Mouse (Mus musculus): Measurements from ENCODE around the gene Nos1. TPM values are rescaled to one million over a fixed set of nuclear protein-coding genes. Genes with fewer than 3 reads are reported as not detected.

Gene Nos1
- polyA plus RNA-seq, 2 experiments: under 0.01 TPM; not detected in 1

- Histone ChIP-seq H3K4me1 (replicated peaks; ENCODE audit: control insufficient read depth in 2 of 2, insufficient read depth in 2 of 2, low read length in 1 of 2) (peaks cover 0 to 3% of the 10 kb centered on the region in 2 experiments; a peak in 2 of 4 replicates), H3K27me3 (ENCODE audit: control insufficient read depth, insufficient read depth, low read length) (no peaks in the 10 kb centered on the region), H3K4me3 (ENCODE audit: insufficient read depth in 1 of 2, low read depth in 2 of 2, low read length in 2 of 2) (no peak overlapping the region), H3K27ac (no peak overlapping the region), H3K9me3 (ENCODE audit: control insufficient read depth, low read length) (no peaks in the 10 kb centered on the region), H3K36me3 (replicated peaks; ENCODE audit: control insufficient read depth, insufficient read depth, low read depth) (peaks cover 2% of the 10 kb centered on the region; the same call in 1 of the 2 replicates), H3K4me2 (ENCODE audit: low read depth) (no peak overlapping the region), H3K9ac (replicated peaks) (no peak overlapping the region)
- 62% methylated on average over 4 of the region's 4 CpGs for WGBS (ENCODE audit: insufficient replicate concordance)
- TF ChIP-seq EP300 (IDR thresholded peaks at IDR 0.05; ENCODE audit: low read depth) (no peak), CTCF (IDR thresholded peaks at IDR 0.05; ENCODE audit: low read depth) (no peak)
- ATAC-seq (ENCODE audit: insufficient read depth): 0 out of 2 replicates have a peak, but pooled peaks have one; percentile 24
- peak in 1 of 3 experiments; percentile 22 for DNase-seq (ENCODE audit: low read depth in 3 of 3, low spot score in 3 of 3)
These were observed 205.5 kb downstream of the Nos1 start for GRCm38 (mm10) chr5:117986327-117986726.

- 66% methylated on average over 3 of the region's 3 CpGs for WGBS (ENCODE audit: insufficient replicate concordance)
- Histone ChIP-seq H3K4me1 (replicated peaks; ENCODE audit: control insufficient read depth in 2 of 2, insufficient read depth in 2 of 2, low read length in 1 of 2) (no peaks in the 10 kb centered on the region; a peak in 1 of 4 replicates), H3K36me3 (replicated peaks; ENCODE audit: control insufficient read depth, insufficient read depth, low read depth) (no peaks in the 10 kb centered on the region; the same call in 1 of the 2 replicates), H3K27ac (no peak overlapping the region), H3K9me3 (ENCODE audit: control insufficient read depth, low read length) (no peaks in the 10 kb centered on the region), H3K27me3 (ENCODE audit: control insufficient read depth, insufficient read depth, low read length) (no peaks in the 10 kb centered on the region), H3K4me2 (ENCODE audit: low read depth) (no peak overlapping the region), H3K9ac (replicated peaks) (no peak overlapping the region), H3K4me3 (ENCODE audit: insufficient read depth in 1 of 2, low read depth in 2 of 2, low read length in 2 of 2) (no peak overlapping the region)
- TF ChIP-seq CTCF (IDR thresholded peaks at IDR 0.05; ENCODE audit: low read depth): no peak
- TF ChIP-seq EP300 (IDR thresholded peaks at IDR 0.05; ENCODE audit: low read depth): no peak
- no peak for DNase-seq (ENCODE audit: low read depth in 3 of 3, low spot score in 3 of 3)
- no peak for ATAC-seq (ENCODE audit: insufficient read depth)
These were observed 207.1 kb downstream of the Nos1 start for GRCm38 (mm10) chr5:117987891-117988290.

- Histone ChIP-seq H3K4me1 (replicated peaks; ENCODE audit: control insufficient read depth in 2 of 2, insufficient read depth in 2 of 2, low read length in 1 of 2) (no peaks in the 10 kb centered on the region; a peak in 1 of 4 replicates), H3K27ac (no peak overlapping the region), H3K9me3 (ENCODE audit: control insufficient read depth, low read length) (no peaks in the 10 kb centered on the region), H3K36me3 (replicated peaks; ENCODE audit: control insufficient read depth, insufficient read depth, low read depth) (no peaks in the 10 kb centered on the region; the same call in 1 of the 2 replicates), H3K4me2 (ENCODE audit: low read depth) (no peak overlapping the region), H3K4me3 (ENCODE audit: insufficient read depth in 1 of 2, low read depth in 2 of 2, low read length in 2 of 2) (no peak overlapping the region), H3K27me3 (ENCODE audit: control insufficient read depth, insufficient read depth, low read length) (no peaks in the 10 kb centered on the region), H3K9ac (replicated peaks) (no peak overlapping the region)
- ATAC-seq (ENCODE audit: insufficient read depth) (no peak), DNase-seq (ENCODE audit: low read depth in 3 of 3, low spot score in 3 of 3) (no peak)
- 81% methylated on average over 9 of the region's 9 CpGs for WGBS (ENCODE audit: insufficient replicate concordance)
- TF ChIP-seq CTCF (IDR thresholded peaks at IDR 0.05; ENCODE audit: low read depth) (no peak), EP300 (IDR thresholded peaks at IDR 0.05; ENCODE audit: low read depth) (no peak)
These were observed 207.5 kb downstream of the Nos1 start for GRCm38 (mm10) chr5:117988367-117988766.

GRCm38 (mm10) chr5:117989773-117990172, 208.9 kb downstream of the Nos1 start:
- H3K4me2 ChIP-seq (ENCODE audit: low read depth): no peak overlapping the region
- no peaks in the 10 kb centered on the region for H3K36me3 ChIP-seq (replicated peaks; ENCODE audit: control insufficient read depth, insufficient read depth, low read depth)
- H3K27ac ChIP-seq: no peak overlapping the region
- ATAC-seq (ENCODE audit: insufficient read depth) (no peak), DNase-seq (ENCODE audit: low read depth in 3 of 3, low spot score in 3 of 3) (no peak)
- H3K9ac ChIP-seq (replicated peaks): no peak overlapping the region
- TF ChIP-seq EP300 (IDR thresholded peaks at IDR 0.05; ENCODE audit: low read depth) (no peak), CTCF (IDR thresholded peaks at IDR 0.05; ENCODE audit: low read depth) (no peak)
- H3K9me3 ChIP-seq (ENCODE audit: control insufficient read depth, low read length): no peaks in the 10 kb centered on the region
- H3K4me3 ChIP-seq (ENCODE audit: insufficient read depth in 1 of 2, low read depth in 2 of 2, low read length in 2 of 2): no peak overlapping the region
- 64% methylated on average over 6 of the region's 6 CpGs for WGBS (ENCODE audit: insufficient replicate concordance)
- no peaks in the 10 kb centered on the region for H3K27me3 ChIP-seq (ENCODE audit: control insufficient read depth, insufficient read depth, low read length)
- no peaks in the 10 kb centered on the region for H3K4me1 ChIP-seq (replicated peaks; ENCODE audit: control insufficient read depth in 2 of 2, insufficient read depth in 2 of 2, low read length in 1 of 2)

DNA sequence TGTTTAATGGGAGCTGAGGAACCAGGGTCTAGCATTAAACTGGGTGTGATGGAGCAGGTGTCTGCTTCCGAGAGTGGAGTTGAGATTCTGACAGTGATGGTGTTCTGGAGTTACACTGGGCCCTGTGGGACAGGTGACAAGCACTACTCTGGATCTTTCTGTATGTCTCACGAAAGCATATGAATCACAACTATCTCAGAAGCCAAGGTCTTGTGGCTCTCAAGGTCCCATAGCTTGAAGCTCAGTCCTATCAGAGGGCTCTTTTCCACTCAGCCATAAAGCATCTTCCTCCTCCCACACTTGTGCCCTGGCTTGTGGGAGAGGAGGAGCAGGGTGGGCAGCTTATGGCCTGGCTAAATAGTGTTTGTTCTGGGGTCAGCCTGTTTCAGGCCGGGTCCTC, 210.1 kb downstream of the Nos1 start:
- DNase-seq (ENCODE audit: low read depth in 3 of 3, low spot score in 3 of 3): no peak
- Histone ChIP-seq H3K4me1 (replicated peaks; ENCODE audit: control insufficient read depth in 2 of 2, insufficient read depth in 2 of 2, low read length in 1 of 2) (no peaks in the 10 kb centered on the region; a peak in 1 of 4 replicates), H3K4me3 (ENCODE audit: insufficient read depth in 1 of 2, low read depth in 2 of 2, low read length in 2 of 2) (no peak overlapping the region), H3K27me3 (ENCODE audit: control insufficient read depth, insufficient read depth, low read length) (no peaks in the 10 kb centered on the region), H3K36me3 (replicated peaks; ENCODE audit: control insufficient read depth, insufficient read depth, low read depth) (no peaks in the 10 kb centered on the region; the same call in 1 of the 2 replicates), H3K4me2 (ENCODE audit: low read depth) (no peak overlapping the region), H3K9me3 (ENCODE audit: control insufficient read depth, low read length) (no peaks in the 10 kb centered on the region), H3K9ac (replicated peaks) (no peak overlapping the region), H3K27ac (no peak overlapping the region)
- 71% methylated on average over 3 of the region's 3 CpGs for WGBS (ENCODE audit: insufficient replicate concordance)
- TF ChIP-seq CTCF (IDR thresholded peaks at IDR 0.05; ENCODE audit: low read depth) (no peak), EP300 (IDR thresholded peaks at IDR 0.05; ENCODE audit: low read depth) (no peak)
- no peak for ATAC-seq (ENCODE audit: insufficient read depth)
